Mouse (Mus musculus) brain, embryonic 14.5 days (tissue): ENCODE data around the gene Qrich2.
"Not testable (repeated sequence)": the region's sequence is repeated elsewhere in the genome, so short reads cannot be mapped to it uniquely, and the experiment has no call there.

Experiments used
- CTCF ChIP-seq: fragments of 200-500 bp; IDR thresholded peaks from 2 replicates; pipeline ENCODE4 v1.5.1; 2012; ENCODE audit warnings: inconsistent platforms, mild to moderate bottlenecking, moderate library complexity, borderline replicate concordance; ENCODE audit not compliant: insufficient read depth, insufficient read length; ENCODE audit errors: extremely low read depth
- POLR2A ChIP-seq: fragments of 200-500 bp; IDR thresholded peaks from 2 replicates; pipeline ENCODE4 v1.6.1; 2012; ENCODE audit warnings: mild to moderate bottlenecking, inconsistent platforms, borderline replicate concordance; ENCODE audit not compliant: poor library complexity, insufficient read depth, insufficient read length, severe bottlenecking; ENCODE audit errors: extremely low read depth

GRCm38 (mm10) chr11:116492507-116492906, 26.5 kb upstream of the Qrich2 start:
- TF ChIP-seq CTCF, POLR2A: not testable (repeated sequence)
